Mouse (Mus musculus): ENCODE measurements around the gene Ugt1a8.

DNA sequence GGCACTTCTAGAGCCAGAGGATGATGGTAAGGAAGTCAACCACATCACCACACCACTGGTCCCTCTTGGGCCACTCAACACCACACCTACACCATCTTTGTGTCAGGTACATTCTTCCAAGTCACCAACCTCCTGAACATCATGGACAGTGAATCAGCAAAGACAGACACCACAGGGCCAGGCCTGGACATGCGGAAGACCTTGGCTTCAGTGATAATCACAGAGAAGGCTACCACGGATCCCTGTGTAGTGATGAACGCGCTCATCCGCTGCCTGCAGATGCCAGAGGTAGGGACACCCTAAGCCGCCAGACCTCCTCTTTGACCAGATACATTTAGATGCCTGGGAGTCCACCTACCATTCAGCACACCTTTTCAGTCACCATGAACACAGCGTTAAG, 140.5 kb downstream of the Ugt1a8 start:
- TF ChIP-seq CTCF (IDR thresholded peaks at IDR 0.05; ENCODE audit: control insufficient read depth, insufficient read depth, insufficient read length), result no peak
- no peak for TF ChIP-seq USF1 (IDR thresholded peaks at IDR 0.05; ENCODE audit: low read depth)
- TF ChIP-seq MAX (IDR thresholded peaks at IDR 0.05), result no peak
- no peak for TF ChIP-seq FOSL1 (IDR thresholded peaks at IDR 0.05; ENCODE audit: insufficient read depth, low read length, poor library complexity, severe bottlenecking)
- no peak for TF ChIP-seq CEBPB (IDR thresholded peaks at IDR 0.05; ENCODE audit: low read depth)

All from C2C12 (cell line).